Mouse (Mus musculus): ENCODE measurements at regions not wholly inside any gene's neighbourhood (a gene's known extent, or its start where the extent isn't known, plus 50 kb on each side); places are given as distances from the start of the nearest gene placed in this dataset.

DNA sequence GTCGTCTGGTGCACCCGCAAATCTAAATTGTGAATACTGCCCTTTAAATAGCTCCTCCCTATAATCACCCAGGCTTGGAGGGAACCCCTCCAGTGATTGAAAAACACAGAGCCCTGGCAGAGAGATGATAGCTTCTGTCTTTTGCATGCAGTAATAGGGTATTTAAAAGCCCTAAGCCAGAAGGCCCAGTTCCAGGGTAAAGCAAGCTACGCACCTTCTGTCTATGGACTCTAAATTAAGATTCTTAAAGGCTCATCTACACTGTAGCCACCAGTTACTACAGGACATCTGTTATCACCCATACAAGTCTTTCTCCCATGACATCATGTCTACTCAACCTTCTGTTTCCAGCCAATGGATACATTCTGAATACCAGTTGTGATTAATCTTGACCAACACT lies 167.8 kb downstream of the Gm11361 start:
- TF ChIP-seq RCOR1 (IDR thresholded peaks at IDR 0.05; ENCODE audit: low read depth, low read length) (no peak), CTCF (IDR thresholded peaks at IDR 0.05 in 2 of 3, conservative IDR thresholded peaks at IDR 0.05 in 1 of 3; ENCODE audit: control insufficient read depth in 1 of 3, insufficient read depth in 1 of 3, low read depth in 2 of 3, low read length in 3 of 3, poor library complexity in 1 of 3, severe bottlenecking in 1 of 3) (no peak), TAL1 (IDR thresholded peaks at IDR 0.05; ENCODE audit: low read length) (no peak), MAX (IDR thresholded peaks at IDR 0.05; ENCODE audit: low read length) (no peak), JUND (IDR thresholded peaks at IDR 0.05; ENCODE audit: low read depth, low read length) (no peak), POLR2A (IDR thresholded peaks at IDR 0.05; ENCODE audit: control insufficient read depth in 1 of 2, insufficient read depth in 1 of 2, low read depth in 1 of 2, low read length in 2 of 2, poor library complexity in 1 of 2) (no peak), TBP (IDR thresholded peaks at IDR 0.05; ENCODE audit: low read depth, low read length) (no peak), USF1 (IDR thresholded peaks at IDR 0.05; ENCODE audit: low read depth, low read length) (no peak)

Data from MEL (cell line).